Mouse (Mus musculus) cerebellum, adult 8-10 months (tissue): ENCODE results near the gene Macrod2.

Experiments used
- DNase-seq: peaks from one replicate; pipeline ENCODE4 v3.0.0; 2022

The Macrod2 gene

GRCm38 (mm10) chr2:141228809-141229208, 833.7 kb downstream of the Macrod2 start:
- DNase-seq, result no peak

GRCm38 (mm10) chr2:141229820-141230219, 834.7 kb downstream of the Macrod2 start:
- no peak for DNase-seq

GRCm38 (mm10) chr2:141231011-141231668, 836.0 kb downstream of the Macrod2 start:
- DNase-seq, result no peak

- no peak for DNase-seq
Measured at GRCm38 (mm10) chr2:141234306-141234705, 839.2 kb downstream of the Macrod2 start.

- no peak for DNase-seq
Measured at GRCm38 (mm10) chr2:141234724-141235453, 839.8 kb downstream of the Macrod2 start.

- DNase-seq, result no peak
Measured at GRCm38 (mm10) chr2:141247680-141248079, 852.6 kb downstream of the Macrod2 start.

GRCm38 (mm10) chr2:141264582-141264981, 869.5 kb downstream of the Macrod2 start:
- no peak for DNase-seq

GRCm38 (mm10) chr2:141266591-141266990, 871.5 kb downstream of the Macrod2 start:
- DNase-seq, result no peak

GRCm38 (mm10) chr2:141271541-141271940, 876.4 kb downstream of the Macrod2 start:
- DNase-seq, result no peak

- DNase-seq, result no peak
Measured at GRCm38 (mm10) chr2:141272966-141273365, 877.9 kb downstream of the Macrod2 start.

- no peak for DNase-seq
Measured at GRCm38 (mm10) chr2:141274262-141274661, 879.2 kb downstream of the Macrod2 start.

- no peak for DNase-seq
Measured at GRCm38 (mm10) chr2:141279130-141279698, 884.1 kb downstream of the Macrod2 start.

- no peak for DNase-seq
Measured at GRCm38 (mm10) chr2:141280817-141281216, 885.7 kb downstream of the Macrod2 start.

GRCm38 (mm10) chr2:141286110-141286747, 891.1 kb downstream of the Macrod2 start:
- DNase-seq, result no peak

- DNase-seq, result no peak
Measured at GRCm38 (mm10) chr2:141288494-141288893, 893.4 kb downstream of the Macrod2 start.

- DNase-seq, result no peak
Measured at GRCm38 (mm10) chr2:141289059-141289713, 894.1 kb downstream of the Macrod2 start.

GRCm38 (mm10) chr2:141292847-141293246, 897.7 kb downstream of the Macrod2 start:
- DNase-seq, result no peak

GRCm38 (mm10) chr2:141299168-141299567, 904.1 kb downstream of the Macrod2 start:
- DNase-seq, result no peak

- no peak for DNase-seq
Measured at GRCm38 (mm10) chr2:141301030-141301429, 905.9 kb downstream of the Macrod2 start.

- no peak for DNase-seq
Measured at GRCm38 (mm10) chr2:141308406-141308805, 913.3 kb downstream of the Macrod2 start.

- no peak for DNase-seq
Measured at GRCm38 (mm10) chr2:141312136-141312948, 917.2 kb downstream of the Macrod2 start.

- DNase-seq, result no peak
Measured at GRCm38 (mm10) chr2:141315349-141315748, 920.2 kb downstream of the Macrod2 start.
